Mouse (Mus musculus): Measurements from ENCODE around the gene Rpl6. TPM values are rescaled to one million over a fixed set of nuclear protein-coding genes. Genes with fewer than 3 reads are reported as not detected.
"Not testable (repeated sequence)": the region's sequence is repeated elsewhere in the genome, so short reads cannot be mapped to it uniquely, and the experiment has no call there.

Gene Rpl6
- total RNA-seq, 2 experiments from 2014 or later = 1,735 to 2,340 TPM

DNA sequence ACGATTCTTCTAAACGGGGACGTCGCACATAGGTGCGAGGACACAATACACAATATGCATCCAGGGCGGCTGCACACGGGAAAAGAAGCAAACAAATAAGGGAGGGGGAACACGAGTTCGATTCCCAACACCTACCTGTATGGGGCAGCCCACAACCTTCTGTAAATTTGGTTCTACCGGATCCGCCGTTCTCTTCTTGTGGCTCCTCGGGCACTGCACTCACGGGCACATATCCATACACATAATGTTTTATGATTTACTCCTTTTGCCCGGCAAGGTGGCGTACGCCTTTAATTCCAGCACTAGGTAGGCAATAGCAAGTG is 12.7 kb upstream of the Rpl6 start:
- 0 out of 2 replicates have a peak, but pooled peaks have one; percentile 6 for ATAC-seq (replicated peaks; ENCODE audit: low FRiP score, low TSS enrichment, poor library complexity, severe bottlenecking)

DNA sequence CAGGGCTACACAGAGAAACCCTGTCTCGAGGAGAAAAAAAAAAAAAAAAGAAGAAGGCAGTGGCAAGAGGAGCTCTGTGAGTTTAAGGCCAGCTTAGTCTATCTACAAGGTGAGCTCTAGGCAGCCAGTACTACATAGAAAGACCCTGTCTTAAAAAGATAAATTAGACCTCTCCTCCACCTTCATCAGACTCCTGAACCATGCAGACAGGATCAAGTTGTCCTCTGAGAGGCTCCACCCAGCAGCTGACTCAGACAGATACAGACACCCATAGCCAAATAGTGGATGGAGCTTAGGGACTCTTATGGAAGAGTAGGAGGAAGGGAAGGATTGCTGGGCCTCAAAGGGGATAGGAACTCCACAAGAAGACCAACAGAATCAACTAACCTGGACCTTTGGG is 10.1 kb upstream of the Rpl6 start:
- no peak for ATAC-seq (replicated peaks; ENCODE audit: low FRiP score, low TSS enrichment, poor library complexity, severe bottlenecking)

DNA sequence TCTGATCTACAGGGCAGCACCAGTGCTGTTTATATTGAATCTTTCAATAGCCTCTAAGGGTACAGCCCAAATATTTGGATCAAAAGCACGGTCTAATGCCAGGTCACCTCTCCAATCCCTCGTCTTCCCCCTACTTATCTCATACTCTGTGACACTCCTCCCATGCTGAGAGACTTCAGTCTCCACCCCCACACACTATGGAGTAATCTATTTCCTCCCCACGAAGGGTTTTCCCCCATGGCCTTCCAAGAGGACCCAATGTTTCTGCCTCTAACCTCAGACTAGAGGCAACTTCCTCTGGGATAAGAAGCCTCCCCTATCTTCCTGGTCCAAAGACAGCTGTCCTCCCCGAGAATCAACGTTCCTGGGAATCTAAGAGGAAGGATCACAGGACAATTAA is 7.5 kb upstream of the Rpl6 start:
- peak; percentile 63 for ATAC-seq (replicated peaks; ENCODE audit: low FRiP score, low TSS enrichment, poor library complexity, severe bottlenecking)

DNA sequence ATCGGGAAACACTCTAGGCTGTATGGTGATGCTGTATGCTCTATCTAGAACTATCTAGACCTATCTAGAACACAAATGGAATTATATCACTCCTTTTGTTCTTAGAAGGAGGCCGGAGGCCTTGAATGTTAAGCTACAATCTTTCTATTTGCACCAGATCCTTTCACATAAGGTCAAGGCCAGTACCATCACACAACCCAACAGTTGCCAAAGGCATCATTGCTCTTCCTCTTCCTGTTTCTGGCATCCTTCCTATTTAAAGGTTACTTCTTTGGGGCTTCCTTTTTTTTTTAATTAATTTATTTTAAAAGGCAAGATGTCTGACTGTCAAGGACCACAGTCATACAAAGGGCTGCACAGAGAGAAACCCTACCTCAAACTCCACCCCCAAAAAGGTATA is 6.9 kb upstream of the Rpl6 start:
- ATAC-seq (replicated peaks; ENCODE audit: low FRiP score, low TSS enrichment, poor library complexity, severe bottlenecking) = no peak

GRCm38 (mm10) chr5:121198376-121198775 is 5.9 kb upstream of the Rpl6 start:
- peak; percentile 64; the same call in 1 of the 2 replicates for ATAC-seq (replicated peaks; ENCODE audit: low FRiP score, low TSS enrichment, poor library complexity, severe bottlenecking)

GRCm38 (mm10) chr5:121201739-121202138 is 2.5 kb upstream of the Rpl6 start:
- peak; percentile 41; the same call in 1 of the 2 replicates for ATAC-seq (replicated peaks; ENCODE audit: low FRiP score, low TSS enrichment, poor library complexity, severe bottlenecking)

- ATAC-seq (replicated peaks; ENCODE audit: low FRiP score, low TSS enrichment, poor library complexity, severe bottlenecking) = no peak
Observed at GRCm38 (mm10) chr5:121202467-121202866, 1.8 kb upstream of the Rpl6 start.

DNA sequence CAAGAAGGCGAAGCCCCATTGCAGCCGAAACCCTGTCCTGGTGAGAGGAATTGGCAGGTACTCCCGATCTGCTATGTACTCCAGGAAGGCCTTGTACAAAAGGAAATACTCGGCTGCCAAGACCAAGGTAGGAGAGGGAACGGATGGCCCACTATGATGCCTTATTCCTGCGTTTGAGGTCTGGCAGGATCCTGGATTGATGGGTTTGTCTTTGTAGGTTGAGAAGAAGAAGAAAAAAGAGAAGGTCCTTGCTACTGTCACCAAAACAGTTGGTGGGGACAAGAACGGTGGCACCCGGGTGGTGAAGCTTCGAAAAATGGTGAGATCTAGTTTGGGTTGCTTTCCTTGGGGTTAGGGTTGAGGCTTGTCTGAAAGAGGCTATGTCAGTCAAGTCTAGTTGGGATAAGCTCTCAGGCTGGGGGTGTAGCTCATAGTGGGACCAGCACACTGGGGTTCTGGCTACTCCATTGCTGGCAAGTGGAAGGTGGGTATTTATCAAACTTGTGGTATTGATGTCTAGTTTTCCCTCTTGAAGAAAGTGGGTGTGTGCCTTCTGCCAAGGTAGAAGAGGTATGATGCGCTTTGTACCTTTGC is 1.4 kb downstream of the Rpl6 start:
- ATAC-seq (replicated peaks; ENCODE audit: low FRiP score, low TSS enrichment, poor library complexity, severe bottlenecking) = not testable (repeated sequence)

- ATAC-seq (replicated peaks; ENCODE audit: low FRiP score, low TSS enrichment, poor library complexity, severe bottlenecking) = no peak
Observed at GRCm38 (mm10) chr5:121206540-121206939, 2.3 kb downstream of the Rpl6 start.

GRCm38 (mm10) chr5:121206984-121207383 is 2.7 kb downstream of the Rpl6 start:
- ATAC-seq (replicated peaks; ENCODE audit: low FRiP score, low TSS enrichment, poor library complexity, severe bottlenecking) = no peak

- ATAC-seq (replicated peaks; ENCODE audit: low FRiP score, low TSS enrichment, poor library complexity, severe bottlenecking) = no peak; the same call in 1 of the 2 replicates
Observed at GRCm38 (mm10) chr5:121209755-121210600, 5.7 kb downstream of the Rpl6 start.

GRCm38 (mm10) chr5:121210601-121210924 is 6.3 kb downstream of the Rpl6 start:
- ATAC-seq (replicated peaks; ENCODE audit: low FRiP score, low TSS enrichment, poor library complexity, severe bottlenecking) = no peak

GRCm38 (mm10) chr5:121212108-121212507 is 7.8 kb downstream of the Rpl6 start:
- no peak for ATAC-seq (replicated peaks; ENCODE audit: low FRiP score, low TSS enrichment, poor library complexity, severe bottlenecking)

DNA sequence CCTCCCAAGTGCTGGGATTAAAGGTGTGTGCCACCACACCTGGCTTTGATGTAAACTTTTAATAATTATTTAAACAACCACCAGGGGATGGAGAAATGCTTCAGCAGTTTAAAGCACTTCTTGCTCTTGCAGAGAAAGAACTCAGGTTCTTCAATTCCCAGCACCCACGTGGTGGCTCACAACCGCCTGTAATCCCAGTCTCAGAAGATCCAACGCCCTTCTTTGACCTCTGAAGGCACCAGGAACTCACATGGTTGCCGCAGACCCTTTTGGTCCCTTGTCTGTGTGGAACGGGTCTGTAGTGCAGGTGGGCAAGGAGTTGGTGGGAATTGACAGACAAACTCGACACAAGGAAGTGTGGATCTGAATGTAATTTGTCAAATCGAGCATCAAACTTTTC is 10.4 kb downstream of the Rpl6 start:
- ATAC-seq (replicated peaks; ENCODE audit: low FRiP score, low TSS enrichment, poor library complexity, severe bottlenecking) = no peak

DNA sequence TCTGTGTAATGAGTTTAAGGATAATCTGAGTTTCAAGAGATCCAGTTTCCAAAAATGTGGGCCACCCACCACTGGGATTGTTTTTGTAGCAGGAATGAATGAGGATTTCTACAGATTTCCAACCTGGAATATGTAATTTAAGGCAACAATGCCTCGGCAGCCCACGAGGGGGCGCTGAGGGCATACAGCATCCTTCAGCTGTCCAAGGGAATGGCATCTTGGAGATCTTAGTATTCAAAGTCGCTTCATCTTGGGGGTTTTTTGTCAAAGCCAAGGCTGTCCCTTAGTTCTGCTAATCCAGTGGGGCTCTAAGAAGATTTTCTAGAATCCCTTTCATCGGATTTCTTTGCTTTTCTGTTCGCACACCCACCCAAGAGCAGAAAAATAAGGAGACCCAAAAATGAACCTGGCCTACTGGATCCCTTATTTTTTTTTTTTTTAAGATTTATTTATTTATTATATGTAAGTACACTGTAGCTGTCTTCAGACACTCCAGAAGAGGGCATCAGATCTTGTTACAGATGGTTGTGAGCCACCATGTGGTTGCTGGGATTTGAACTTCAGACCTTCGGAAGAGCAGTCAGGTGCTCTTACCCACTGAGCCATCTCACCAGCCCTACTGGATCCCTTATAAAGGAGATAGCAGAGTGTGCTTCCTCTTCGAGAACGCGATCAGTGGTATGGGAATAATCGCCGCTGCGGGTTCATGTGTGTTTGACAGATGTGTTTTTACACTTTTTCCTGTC is 11.3 kb downstream of the Rpl6 start:
- ATAC-seq (replicated peaks; ENCODE audit: low FRiP score, low TSS enrichment, poor library complexity, severe bottlenecking) = peak; percentile 23; the same call in 1 of the 2 replicates

DNA sequence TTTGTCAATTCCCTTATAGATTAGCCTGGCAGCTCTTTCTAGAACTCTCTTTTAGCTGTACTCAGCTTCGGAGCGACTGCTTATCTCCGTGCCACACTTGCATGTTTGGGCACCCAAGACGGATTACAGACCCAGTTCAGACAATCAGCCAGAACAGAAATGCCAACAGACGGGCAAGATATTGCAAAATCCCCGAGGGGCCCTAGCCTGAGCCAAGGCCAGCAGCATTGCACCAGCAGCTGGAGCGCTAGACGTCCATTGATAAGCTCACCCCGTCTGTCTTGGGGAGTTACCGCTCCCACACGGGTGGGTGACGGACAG is 11.8 kb downstream of the Rpl6 start:
- ATAC-seq (replicated peaks; ENCODE audit: low FRiP score, low TSS enrichment, poor library complexity, severe bottlenecking) = peak; percentile 84

DNA sequence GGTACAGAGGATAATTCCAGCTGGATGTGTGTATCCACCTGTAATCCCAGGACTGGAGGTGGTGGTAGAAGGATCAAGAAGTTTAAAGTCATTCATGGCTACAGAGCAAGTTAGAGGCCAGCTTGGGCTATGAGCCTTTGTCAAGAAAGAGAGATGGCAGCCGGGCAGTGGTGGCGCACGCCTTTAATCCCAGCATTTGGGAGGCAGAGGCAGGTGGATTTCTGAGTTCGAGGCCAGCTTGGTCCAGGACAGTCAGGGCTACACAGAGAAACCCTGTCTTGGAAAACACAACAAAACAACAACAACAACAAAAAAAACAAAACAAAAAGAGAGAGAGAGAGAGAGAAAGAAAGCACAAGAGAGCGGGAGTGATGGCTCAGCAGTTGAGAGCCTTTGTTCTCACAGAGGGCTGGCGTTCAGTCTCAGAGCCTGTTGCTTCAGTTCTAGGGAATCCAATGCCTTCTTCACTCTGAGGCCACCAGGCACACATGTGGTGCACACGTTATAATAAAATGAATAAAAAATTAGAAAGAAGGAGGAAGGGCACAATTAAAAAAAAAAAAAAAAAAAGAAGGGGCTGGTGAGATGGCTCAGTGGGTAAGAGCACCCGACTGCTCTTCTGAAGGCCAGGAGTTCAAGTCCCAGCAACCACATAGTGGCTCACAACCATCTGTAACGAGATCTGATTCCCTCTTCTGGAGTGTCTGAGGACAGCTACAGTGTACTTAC is 12.5 kb downstream of the Rpl6 start:
- not testable (repeated sequence) for ATAC-seq (replicated peaks; ENCODE audit: low FRiP score, low TSS enrichment, poor library complexity, severe bottlenecking)

- ATAC-seq (replicated peaks; ENCODE audit: low FRiP score, low TSS enrichment, poor library complexity, severe bottlenecking) = no peak
Observed at GRCm38 (mm10) chr5:121217313-121217634, 13.0 kb downstream of the Rpl6 start.

DNA sequence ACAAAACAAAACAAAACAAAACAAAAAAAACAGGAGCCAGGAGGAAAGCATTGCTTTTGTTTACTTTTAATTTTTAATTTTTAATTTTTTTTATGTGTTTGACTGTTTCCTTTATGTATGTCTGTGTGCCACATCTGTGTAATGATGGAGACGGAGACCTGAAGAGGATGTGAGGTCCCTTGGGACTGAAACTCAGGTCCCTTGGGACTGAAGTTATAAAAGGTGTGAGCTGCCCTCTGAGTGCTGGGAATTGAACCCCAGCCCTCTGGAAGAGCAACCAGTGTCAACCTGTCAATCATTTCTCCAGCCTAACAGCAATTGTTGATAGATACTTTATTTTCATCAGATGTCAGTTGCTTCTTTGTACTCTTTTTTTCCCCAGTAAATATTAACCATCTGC is 14.9 kb downstream of the Rpl6 start:
- no peak for ATAC-seq (replicated peaks; ENCODE audit: low FRiP score, low TSS enrichment, poor library complexity, severe bottlenecking)
